Mouse (Mus musculus): ENCODE measurements at regions not wholly inside any gene's neighbourhood (a gene's known extent, or its start where the extent isn't known, plus 50 kb on each side); places are given as distances from the start of the nearest gene placed in this dataset.

DNA sequence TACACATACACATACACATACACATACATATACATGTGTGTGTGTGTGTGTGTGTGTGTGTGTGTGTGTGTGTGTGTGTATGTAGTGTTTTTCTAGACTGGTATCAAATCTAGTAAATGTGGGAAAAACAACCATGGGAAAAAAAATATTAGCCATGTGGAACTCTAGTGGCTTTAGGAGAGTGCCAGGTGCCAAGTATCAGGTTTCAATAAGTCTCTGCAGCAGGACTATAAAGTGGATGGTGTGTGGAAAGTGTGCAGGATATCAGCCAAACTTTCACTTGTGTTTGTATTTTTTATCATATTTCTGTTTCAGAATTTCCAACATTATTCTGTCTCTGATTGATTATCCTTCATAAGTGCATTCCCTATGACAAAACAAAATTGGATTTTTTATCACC lies 653.3 kb upstream of the Fam98a start:
- no peak for DNase-seq

DNA sequence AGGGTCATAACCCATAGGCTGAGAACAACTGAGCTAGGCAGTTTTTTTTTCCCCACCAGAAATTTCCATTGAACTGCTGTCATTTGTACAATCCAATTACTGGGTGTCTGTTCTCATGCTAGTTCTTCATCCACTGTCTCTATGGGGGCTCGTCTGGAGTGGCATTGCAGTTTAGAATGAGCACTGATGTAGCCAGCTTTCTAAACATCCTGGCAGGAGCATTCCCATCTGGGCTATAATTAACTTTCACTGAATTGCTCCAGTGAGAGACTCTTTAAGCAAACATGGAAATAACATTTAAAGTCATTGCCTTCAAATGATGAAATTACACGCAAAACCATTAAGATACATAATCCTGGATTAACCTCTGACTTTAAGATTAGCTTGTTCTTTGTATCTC lies 633.1 kb upstream of the Fam98a start:
- DNase-seq, result no peak

GRCm38 (mm10) chr17:76136660-76137495 lies 585.1 kb upstream of the Fam98a start:
- DNase-seq, result no peak

DNA sequence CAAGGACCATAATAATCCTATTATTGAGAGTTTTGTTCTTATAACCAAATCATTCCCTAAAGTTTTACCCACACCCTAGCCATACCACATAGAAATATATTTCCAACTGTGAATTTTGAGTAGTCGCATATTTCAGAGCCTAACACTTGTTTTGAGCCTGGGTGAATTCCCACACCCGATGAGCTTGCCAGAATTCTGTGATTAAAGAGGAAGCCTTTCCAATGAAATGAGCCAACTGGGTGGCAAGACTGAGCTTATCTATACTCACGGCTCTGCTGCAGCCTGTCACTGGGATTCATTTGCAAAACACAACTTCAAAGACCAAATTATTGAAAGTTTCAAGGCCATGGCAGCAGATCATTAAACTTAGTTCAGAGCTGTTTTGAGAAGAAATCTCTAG lies 582.3 kb upstream of the Fam98a start:
- DNase-seq, result no peak

DNA sequence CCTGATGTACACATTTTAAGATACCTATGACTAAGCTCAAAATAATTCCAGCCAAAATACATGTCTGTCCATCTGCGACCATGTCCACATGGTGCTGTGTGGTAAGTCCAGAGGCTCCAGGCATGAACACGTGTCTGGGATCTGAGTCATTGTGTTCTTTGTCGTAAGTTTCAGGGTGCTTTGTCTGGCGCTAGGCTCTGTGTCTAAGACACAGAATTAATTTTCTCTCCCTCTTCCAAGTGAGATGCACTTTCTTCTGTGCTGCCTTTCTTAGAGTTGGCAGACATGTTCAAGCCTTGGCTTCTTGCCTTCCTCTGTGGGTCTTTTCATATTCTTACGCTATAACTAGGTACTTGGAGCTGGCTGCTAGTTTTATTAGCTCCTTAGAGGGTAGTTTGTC lies 573.5 kb upstream of the Fam98a start:
- DNase-seq, result no peak

- DNase-seq, result no peak
Observed at GRCm38 (mm10) chr17:76111315-76112195, 559.8 kb upstream of the Fam98a start.

DNA sequence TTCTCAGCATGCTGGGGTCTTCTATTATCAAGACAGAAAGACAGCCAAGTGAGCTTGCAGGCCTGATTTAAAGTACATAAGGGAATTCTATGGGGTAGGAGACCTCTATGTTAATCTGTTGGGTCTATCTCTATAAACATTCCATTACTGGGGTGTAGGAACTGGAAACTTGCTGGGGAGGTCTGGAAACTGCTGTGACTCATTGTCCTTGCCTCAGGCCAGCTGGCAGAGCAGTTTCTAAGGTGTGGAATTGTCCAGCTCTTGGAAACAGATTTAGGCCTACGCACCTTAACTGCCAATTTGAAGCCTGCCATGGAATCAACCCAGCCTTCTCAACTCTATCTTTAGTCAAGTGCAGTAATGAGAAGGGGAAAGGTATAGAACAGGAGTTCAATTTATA lies 559.1 kb upstream of the Fam98a start:
- DNase-seq, result no peak

- no peak for DNase-seq
Observed at GRCm38 (mm10) chr17:76083536-76083935, 531.8 kb upstream of the Fam98a start.

GRCm38 (mm10) chr17:76081780-76082179 lies 530.0 kb upstream of the Fam98a start:
- no peak for DNase-seq

DNA sequence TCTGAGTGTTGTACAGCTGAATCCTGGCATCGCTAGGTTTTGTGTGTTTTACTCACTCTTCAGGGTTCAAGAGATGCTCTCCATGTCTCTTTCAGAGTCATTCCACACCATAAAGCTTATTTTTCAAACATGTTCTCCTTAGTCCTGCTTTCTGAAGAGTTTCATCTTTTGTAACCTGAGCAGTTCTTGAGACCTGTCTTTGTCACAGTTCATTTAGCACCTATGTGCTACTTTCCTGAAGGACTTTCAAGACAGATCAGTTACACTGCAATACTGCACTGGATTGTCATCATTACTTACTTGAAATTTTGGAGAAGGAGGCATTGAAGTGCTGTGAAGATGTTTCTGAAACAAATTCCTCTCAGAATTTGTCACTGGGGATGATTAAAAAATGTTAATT lies 494.7 kb upstream of the Fam98a start:
- no peak for DNase-seq

DNA sequence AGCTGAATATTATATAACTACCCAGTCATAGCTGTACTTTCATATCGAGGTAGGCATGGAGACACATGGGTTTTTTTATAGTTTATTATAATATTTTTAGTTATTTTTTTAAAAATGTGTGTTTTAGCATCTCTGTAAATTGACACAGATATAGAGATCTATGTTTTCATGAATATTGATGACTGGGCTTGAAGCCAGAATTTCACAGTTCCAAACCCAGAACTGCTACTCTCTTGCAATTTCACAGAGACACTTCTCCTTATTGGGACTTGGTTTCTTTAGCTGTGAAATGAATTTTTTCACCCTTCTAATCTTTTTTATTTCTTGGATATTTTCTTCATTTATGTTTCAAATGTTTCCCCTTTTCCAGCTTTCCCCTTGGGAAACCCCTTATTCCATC lies 481.0 kb upstream of the Fam98a start:
- no peak for DNase-seq

- DNase-seq, result no peak
Observed at GRCm38 (mm10) chr17:76008011-76008410, 456.3 kb upstream of the Fam98a start.

- DNase-seq, result no peak
Observed at GRCm38 (mm10) chr17:76002836-76003235, 451.1 kb upstream of the Fam98a start.

GRCm38 (mm10) chr17:75961371-75961770 lies 409.6 kb upstream of the Fam98a start:
- no peak for DNase-seq

DNA sequence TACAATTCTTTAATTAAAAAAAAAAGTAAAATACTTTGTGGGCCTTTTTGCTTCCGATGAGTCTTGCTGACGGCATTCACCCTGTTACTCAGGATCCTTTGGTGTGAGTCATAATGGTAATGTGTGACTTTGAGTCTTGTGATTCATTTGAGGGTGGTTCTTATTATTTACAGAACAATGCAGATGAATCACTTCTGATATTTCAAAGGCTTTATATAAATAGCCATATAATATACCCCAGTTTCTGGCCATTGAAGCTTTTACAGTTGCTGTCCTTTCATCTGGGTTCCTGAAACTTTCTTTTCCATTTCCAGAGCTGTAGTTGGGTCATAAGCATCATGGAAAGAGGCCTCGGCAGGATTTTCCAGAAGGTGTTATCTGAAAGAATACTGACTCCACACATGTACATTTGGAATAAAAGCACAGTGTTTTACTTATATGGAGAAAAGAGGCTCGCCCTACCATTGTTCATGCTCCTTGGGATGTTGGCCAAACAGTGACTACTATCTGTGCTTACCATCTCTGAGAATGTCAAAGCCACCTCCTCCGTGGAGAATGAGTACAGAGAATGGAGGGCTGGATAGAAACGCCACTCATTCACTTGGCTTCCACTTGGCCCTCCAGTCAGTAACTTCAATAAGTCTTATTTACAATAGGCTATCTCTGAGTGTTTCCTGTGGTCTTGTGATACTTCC lies 385.1 kb upstream of the Fam98a start:
- DNase-seq, result no peak

DNA sequence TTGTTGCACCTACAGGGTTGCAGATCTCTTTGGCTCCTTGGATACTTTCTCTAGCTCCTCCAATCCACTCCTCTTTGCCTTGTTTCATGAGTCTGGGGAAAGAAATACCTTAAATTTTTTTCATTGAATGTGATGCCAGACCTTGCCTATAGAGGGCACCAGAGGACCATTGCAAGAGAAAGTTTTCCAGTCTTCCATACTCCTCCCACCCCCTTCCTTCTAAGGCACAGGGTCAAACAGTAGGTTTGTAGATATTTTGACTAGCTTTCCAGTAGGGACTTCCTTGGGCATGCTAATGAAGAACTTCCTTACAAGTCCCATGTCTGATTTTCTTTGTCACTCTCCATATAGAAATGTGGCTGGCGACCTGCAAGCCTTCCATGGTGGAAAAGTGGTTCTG lies 379.3 kb upstream of the Fam98a start:
- DNase-seq, result no peak

- no peak for DNase-seq
Observed at GRCm38 (mm10) chr17:75920240-75920639, 368.5 kb upstream of the Fam98a start.

DNA sequence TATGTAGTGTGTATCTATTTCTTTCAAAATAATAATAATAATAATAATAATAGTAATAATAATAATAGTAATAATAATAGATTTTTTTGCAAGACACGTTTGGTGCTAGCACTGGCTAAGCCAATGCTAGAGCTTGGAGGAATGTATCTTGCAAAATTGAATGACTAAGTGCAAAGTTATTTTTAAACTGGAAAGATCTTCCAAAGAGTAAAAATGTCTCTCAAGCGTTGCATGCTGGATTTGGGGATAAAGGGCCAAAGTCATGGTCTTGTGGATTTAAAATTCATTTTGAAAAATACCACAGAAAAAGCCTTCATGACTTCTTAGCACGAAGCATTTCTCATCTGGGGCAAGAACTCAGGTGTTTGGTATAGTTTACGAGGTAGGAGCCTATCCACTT lies 365.3 kb upstream of the Fam98a start:
- no peak for DNase-seq

GRCm38 (mm10) chr17:75916590-75916989 lies 364.8 kb upstream of the Fam98a start:
- DNase-seq, result no peak

DNA sequence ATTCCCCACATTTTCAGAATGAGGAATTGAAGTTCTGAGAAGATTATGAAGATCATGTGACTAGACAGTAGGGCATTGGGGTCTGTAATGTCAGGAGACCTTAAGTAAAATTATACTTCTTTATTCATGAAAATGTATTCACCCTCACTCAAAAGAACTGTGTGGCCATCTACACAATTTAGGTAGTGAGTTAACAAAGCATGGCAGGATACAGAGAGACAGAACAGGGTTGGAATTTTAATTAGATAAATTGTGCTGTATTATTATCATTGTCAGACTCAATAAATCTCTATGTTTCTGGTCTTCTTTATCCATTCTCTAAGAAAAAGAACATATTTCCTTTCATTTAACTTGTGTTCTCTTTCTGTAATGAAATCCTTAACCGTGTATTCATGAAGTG lies 363.5 kb upstream of the Fam98a start:
- no peak for DNase-seq

DNA sequence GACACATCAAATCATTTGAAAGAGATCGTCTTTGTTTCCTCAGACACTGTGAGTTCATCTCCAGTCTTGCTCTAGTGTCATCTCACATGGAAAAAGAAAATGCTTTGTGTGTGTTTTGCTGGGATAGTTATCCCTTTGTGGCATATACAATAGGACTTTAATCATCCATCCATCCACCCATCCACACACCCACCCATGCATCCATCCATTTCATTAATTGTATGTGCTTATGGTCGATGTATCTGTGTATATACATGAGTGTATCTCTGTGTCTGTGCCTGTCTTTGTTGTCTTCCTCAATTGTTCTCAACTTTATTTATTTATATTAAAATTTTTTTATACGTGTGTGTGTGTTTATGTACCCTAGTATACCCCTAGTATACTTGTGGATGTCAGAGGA lies 355.3 kb upstream of the Fam98a start:
- no peak for DNase-seq

DNA sequence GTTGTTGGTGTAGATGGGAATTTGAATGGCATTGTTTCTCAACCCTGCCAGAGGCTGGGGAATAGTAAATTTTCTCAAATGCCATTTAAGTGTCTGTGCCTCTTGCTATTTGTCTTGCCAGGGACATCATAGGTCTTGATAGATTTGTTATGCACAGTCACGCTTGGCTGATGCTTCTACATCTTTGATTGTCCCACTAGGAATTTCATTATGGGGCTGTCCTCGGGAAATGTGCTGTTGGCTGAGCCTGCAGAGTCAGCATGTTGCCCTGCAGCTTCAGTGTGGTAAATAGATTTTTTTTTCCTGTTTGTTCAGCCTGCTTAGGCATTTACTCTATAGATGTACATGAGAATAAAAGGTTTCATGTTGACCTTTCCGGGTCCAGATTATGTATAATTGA lies 354.9 kb upstream of the Fam98a start:
- no peak for DNase-seq

DNA sequence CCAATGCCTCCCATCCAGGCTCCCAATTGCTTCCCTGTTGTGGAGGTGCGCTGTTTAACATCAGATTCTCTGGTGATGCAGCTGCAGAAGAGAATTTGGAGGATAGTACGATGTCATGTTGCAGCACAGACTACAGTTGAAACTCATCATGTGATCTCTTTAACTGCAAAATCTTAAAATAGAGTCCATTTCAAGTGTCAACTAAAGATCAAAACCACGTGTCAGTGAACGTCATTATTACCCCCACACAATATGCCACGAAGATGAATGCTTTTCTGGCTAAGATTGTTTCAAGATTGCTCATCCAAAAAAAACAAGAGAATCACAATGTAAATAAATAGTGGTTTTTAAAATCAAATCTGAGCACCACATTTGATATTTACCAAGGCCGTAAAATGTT lies 343.7 kb upstream of the Fam98a start:
- no peak for DNase-seq

DNA sequence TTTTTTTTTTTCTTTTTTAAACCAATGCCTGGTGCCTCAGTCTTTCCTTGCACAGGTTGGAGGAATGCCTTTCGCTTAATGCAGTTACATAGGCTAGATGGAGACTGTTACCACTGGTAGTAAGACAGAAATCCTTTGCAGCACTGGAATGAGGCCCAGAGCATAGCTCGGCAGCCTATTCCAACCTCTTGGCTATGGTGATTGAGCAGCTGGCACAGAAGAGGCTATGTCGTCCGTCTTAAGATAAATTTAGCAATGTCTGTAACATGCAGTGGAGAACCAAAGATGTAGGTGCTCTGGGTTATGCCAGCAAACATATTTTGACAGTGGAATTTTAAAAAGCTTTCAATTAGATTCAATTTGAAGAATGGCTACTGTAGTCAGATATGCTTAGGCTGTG lies 343.2 kb upstream of the Fam98a start:
- no peak for DNase-seq
